Mouse (Mus musculus) kidney, postnatal 0 days (tissue): ENCODE data around the gene Emp3. TPM values are rescaled to one million over a fixed set of nuclear protein-coding genes. Genes with fewer than 3 reads are reported as not detected.

Experiments used
- ATAC-seq: fragments of 200-750 bp; cut with Nextera tagmentation; replicated peaks from 2 replicates; pipeline ENCODE4 v1.8.0; 2017; ENCODE audit warnings: low read depth, moderate number of reproducible peaks, moderate TSS enrichment, moderate library complexity; ENCODE audit not compliant: low FRiP score
- DNase-seq: peaks from one replicate; pipeline ENCODE4 v3.0.0-alpha.2; 2016; ENCODE audit warnings: low spot score
- H3K27ac ChIP-seq: fragments of 300-500 bp; sonication (generic); 2 replicates; pipeline ENCODE4 v1.5.1; 2014; ENCODE audit warnings: mild to moderate bottlenecking
- H3K27me3 ChIP-seq: fragments of 300-500 bp; sonication (generic); 2 replicates; pipeline ENCODE4 v1.6.1; 2014; ENCODE audit warnings: low read length, mixed read lengths; ENCODE audit not compliant: insufficient read depth
- H3K36me3 ChIP-seq: fragments of 300-500 bp; sonication (generic); 2 replicates; pipeline ENCODE4 v1.6.1; 2014; ENCODE audit warnings: low read length, mixed read lengths; ENCODE audit not compliant: insufficient read depth
- H3K4me1 ChIP-seq: fragments of 300-500 bp; sonication (generic); replicated peaks from 2 replicates; pipeline ENCODE4 v1.6.1; 2014; ENCODE audit warnings: antibody characterized with exemption, low read length, mixed read lengths; ENCODE audit not compliant: insufficient read depth
- H3K4me2 ChIP-seq: fragments of 300-500 bp; sonication (generic); 2 replicates; pipeline ENCODE4 v1.6.1; 2014; ENCODE audit warnings: mild to moderate bottlenecking, low read length, moderate library complexity, mixed read lengths
- H3K4me3 ChIP-seq: fragments of 300-500 bp; sonication (generic); replicated peaks from 2 replicates; pipeline ENCODE4 v1.5.1; 2014; ENCODE audit warnings: low read depth, low read length
- H3K9ac ChIP-seq: fragments of 300-500 bp; sonication (generic); 2 replicates; pipeline ENCODE4 v1.6.1; 2014; ENCODE audit warnings: low read depth, low read length
- H3K9me3 ChIP-seq: fragments of 300-500 bp; sonication (generic); replicated peaks from 2 replicates; pipeline ENCODE4 v1.6.1; 2016; ENCODE audit warnings: low read length, inconsistent platforms, mixed read lengths
- CTCF ChIP-seq: IDR thresholded peaks from 2 replicates; pipeline ENCODE4 v1.5.1; 2016; ENCODE audit warnings: antibody characterized with exemption, low read depth, mild to moderate bottlenecking, moderate library complexity
- WGBS: fragments of 180-500 bp; shearing (Covaris S2); extraction: QIAGEN DNeasy Blood & Tissue Kit; methylation state at CpG from one replicate; pipeline ENCODE4 v1.1.7; 2014; 5-methylcytosine and 5-hydroxymethylcytosine counted together
- polyA plus RNA-seq: library from polyadenylated mRNA; unstranded; fragments of >200 nt; fragmentation: Nextera tagmentation; extraction: Ambion mirVana; gene quantifications from 2 replicates; pipeline ENCODE4 v1.2.1, GENCODE M21; 2015

The Emp3 gene
- polyA plus RNA-seq, 1 experiment from 2014 or later, result 170 TPM

- Histone ChIP-seq H3K4me1 (no peaks in the 10 kb centered on the region), H3K27ac (no peak overlapping the region), H3K36me3 (no peaks in the 10 kb centered on the region), H3K9ac (no peak overlapping the region), H3K4me2 (no peak overlapping the region), H3K9me3 (no peaks in the 10 kb centered on the region), H3K27me3 (no peaks in the 10 kb centered on the region), H3K4me3 (no peak overlapping the region)
- ATAC-seq (no peak), DNase-seq (no peak)
- 93% methylated on average over 1 of the region's 1 CpGs for WGBS
- peak; percentile 55 for TF ChIP-seq CTCF
Observed at GRCm38 (mm10) chr7:45929688-45930087, 8.5 kb upstream of the Emp3 start.

- H3K4me2 ChIP-seq, result no peak overlapping the region
- ATAC-seq (no peak), DNase-seq (no peak)
- no peaks in the 10 kb centered on the region for H3K9me3 ChIP-seq
- no peak overlapping the region for H3K27ac ChIP-seq
- H3K36me3 ChIP-seq, result no peaks in the 10 kb centered on the region
- 12% methylated on average over 20 of the region's 23 CpGs for WGBS
- no peaks in the 10 kb centered on the region for H3K4me1 ChIP-seq
- H3K9ac ChIP-seq, result no peak overlapping the region
- no peak for TF ChIP-seq CTCF
- no peaks in the 10 kb centered on the region for H3K27me3 ChIP-seq
- no peak overlapping the region for H3K4me3 ChIP-seq
Observed at GRCm38 (mm10) chr7:45928626-45929295, 7.6 kb upstream of the Emp3 start.

- H3K27ac ChIP-seq, result peak overlapping the region; percentile 90
- peaks cover 18% of the 10 kb centered on the region for H3K4me1 ChIP-seq
- peak overlapping the region; percentile 49 for H3K9ac ChIP-seq
- peak overlapping the region; percentile 39 for H3K4me3 ChIP-seq
- TF ChIP-seq CTCF, result peak; percentile 72
- H3K9me3 ChIP-seq, result no peaks in the 10 kb centered on the region
- H3K4me2 ChIP-seq, result peak overlapping the region; percentile 56
- ATAC-seq (no peak), DNase-seq (peak; percentile 61)
- no peaks in the 10 kb centered on the region for H3K27me3 ChIP-seq
- 6% methylated on average over 14 of the region's 14 CpGs for WGBS
- no peaks in the 10 kb centered on the region for H3K36me3 ChIP-seq
Observed at GRCm38 (mm10) chr7:45924429-45924816, 3.2 kb upstream of the Emp3 start.

GRCm38 (mm10) chr7:45923762-45924428, 2.7 kb upstream of the Emp3 start, which contains the start of gene Ccdc114:
Gene Ccdc114 (plus strand): TSS chr7:45924072.
- ATAC-seq (peak; percentile 86), DNase-seq (peak; percentile 96)
- Histone ChIP-seq H3K27ac (peak within 1 kb of the TSS; percentile 90), H3K4me2 (peak within 1 kb of the TSS; percentile 56), H3K36me3 (no peaks in the 10 kb centered on the region), H3K27me3 (no peaks in the 10 kb centered on the region), H3K4me1 (peaks cover 23% of the 10 kb centered on the region), H3K9me3 (no peaks in the 10 kb centered on the region), H3K4me3 (peak within 1 kb of the TSS; percentile 39), H3K9ac (peak within 1 kb of the TSS; percentile 49)
- no peak for TF ChIP-seq CTCF
- 4% methylated on average over 24 of the region's 24 CpGs for WGBS

GRCm38 (mm10) chr7:45922928-45923761, 1.9 kb upstream of the Emp3 start:
- no peaks in the 10 kb centered on the region for H3K36me3 ChIP-seq
- H3K9ac ChIP-seq, result peak overlapping the region; percentile 42; the same call in 1 of the 2 replicates
- 0 out of 2 replicates have a peak, but pooled peaks have one; percentile 2 for TF ChIP-seq CTCF
- peak overlapping the region; percentile 90 for H3K27ac ChIP-seq
- H3K4me1 ChIP-seq, result peaks cover 23% of the 10 kb centered on the region
- DNase-seq, result peak; percentile 100
- H3K4me3 ChIP-seq, result peak overlapping the region; percentile 39
- H3K4me2 ChIP-seq, result peak overlapping the region; percentile 56
- under 1% methylated on average over 37 of the region's 37 CpGs for WGBS
- no peaks in the 10 kb centered on the region for H3K9me3 ChIP-seq
- H3K27me3 ChIP-seq, result no peaks in the 10 kb centered on the region
- ATAC-seq, result peak; percentile 94

GRCm38 (mm10) chr7:45921950-45922600, 871 bp upstream of the Emp3 start:
- no peak for DNase-seq
- 75% methylated on average over 12 of the region's 12 CpGs for WGBS
- 0 out of 2 replicates have a peak overlapping the region, but pooled peaks have one; percentile 56 for H3K4me2 ChIP-seq
- H3K4me1 ChIP-seq, result peaks cover 34% of the 10 kb centered on the region
- no peaks in the 10 kb centered on the region for H3K36me3 ChIP-seq
- H3K27ac ChIP-seq, result peak overlapping the region; percentile 90
- no peak for TF ChIP-seq CTCF
- no peaks in the 10 kb centered on the region for H3K9me3 ChIP-seq
- no peak for ATAC-seq
- H3K9ac ChIP-seq, result no peak overlapping the region
- no peak overlapping the region for H3K4me3 ChIP-seq
- H3K27me3 ChIP-seq, result no peaks in the 10 kb centered on the region
